Mouse (Mus musculus) kidney, postnatal 14 days (tissue): ENCODE results near the gene Celf2.

Experiments used
- DNase-seq: peaks from one replicate; pipeline ENCODE4 v3.0.0; 2022; ENCODE audit warnings: mixed read lengths

The Celf2 gene

GRCm38 (mm10) chr2:6538500-6538899, 970.9 kb downstream of the Celf2 start:
- DNase-seq = no peak

GRCm38 (mm10) chr2:6538031-6538430, 971.3 kb downstream of the Celf2 start:
- DNase-seq = no peak

- no peak for DNase-seq
These were observed 972.0 kb downstream of the Celf2 start for GRCm38 (mm10) chr2:6537326-6537725.

- DNase-seq = no peak
These were observed 973.0 kb downstream of the Celf2 start for GRCm38 (mm10) chr2:6536372-6536771.

GRCm38 (mm10) chr2:6532341-6532740, 977.0 kb downstream of the Celf2 start:
- DNase-seq = no peak

GRCm38 (mm10) chr2:6528076-6528475, 981.3 kb downstream of the Celf2 start:
- DNase-seq = no peak

- no peak for DNase-seq
These were observed 982.5 kb downstream of the Celf2 start for GRCm38 (mm10) chr2:6526825-6527224.

- DNase-seq = no peak
These were observed 983.1 kb downstream of the Celf2 start for GRCm38 (mm10) chr2:6526311-6526710.

- DNase-seq = no peak
These were observed 985.5 kb downstream of the Celf2 start for GRCm38 (mm10) chr2:6523924-6524300.

GRCm38 (mm10) chr2:6523261-6523923, 986.0 kb downstream of the Celf2 start:
- no peak for DNase-seq

GRCm38 (mm10) chr2:6522411-6522810, 987.0 kb downstream of the Celf2 start:
- no peak for DNase-seq

- no peak for DNase-seq
These were observed 996.2 kb downstream of the Celf2 start for GRCm38 (mm10) chr2:6513176-6513575.

- no peak for DNase-seq
These were observed 1002.3 kb downstream of the Celf2 start for GRCm38 (mm10) chr2:6507071-6507470.

- DNase-seq = no peak
These were observed 1003.2 kb downstream of the Celf2 start for GRCm38 (mm10) chr2:6505979-6506811.

- DNase-seq = no peak
These were observed 1003.8 kb downstream of the Celf2 start for GRCm38 (mm10) chr2:6505531-6505930.

- DNase-seq = no peak
These were observed 1011.3 kb downstream of the Celf2 start for GRCm38 (mm10) chr2:6498101-6498500.

- DNase-seq = no peak
These were observed 1011.7 kb downstream of the Celf2 start for GRCm38 (mm10) chr2:6497636-6498035.

- no peak for DNase-seq
These were observed 1015.5 kb downstream of the Celf2 start for GRCm38 (mm10) chr2:6493886-6494285.

GRCm38 (mm10) chr2:6490870-6491269, 1018.5 kb downstream of the Celf2 start:
- no peak for DNase-seq

GRCm38 (mm10) chr2:6490076-6490475, 1019.3 kb downstream of the Celf2 start:
- DNase-seq = no peak
